Mouse (Mus musculus): Measurements from ENCODE around the gene Tmem30c.

DNA sequence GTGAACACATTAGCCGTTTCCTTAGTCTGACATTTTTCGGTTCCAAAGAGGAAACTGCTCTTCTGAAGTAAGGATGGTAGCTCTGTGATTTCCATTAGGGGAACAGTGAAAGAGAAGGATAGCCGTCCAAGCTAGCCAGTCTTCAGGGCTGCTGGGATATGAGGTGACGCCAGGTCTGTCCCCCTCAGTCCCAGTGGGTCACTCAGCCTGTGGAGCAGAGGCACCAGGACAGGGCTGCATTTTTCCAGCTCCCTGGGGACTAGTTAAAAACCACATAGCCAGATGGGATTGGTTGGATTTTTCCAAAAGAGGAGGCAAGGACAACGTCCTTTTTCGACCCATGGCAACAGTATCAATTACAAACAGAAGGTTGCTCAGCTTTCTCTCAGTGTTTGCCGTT, 34.3 kb upstream of the Tmem30c start:
- TF ChIP-seq CTCF (IDR thresholded peaks at IDR 0.05; ENCODE audit: control insufficient read depth, insufficient read depth, low read length) (no peak), POLR2A (IDR thresholded peaks at IDR 0.05; ENCODE audit: borderline replicate concordance, control insufficient read depth, low read depth, low read length) (no peak)

All from bone marrow, adult 2 months (tissue).